Mouse (Mus musculus): ENCODE data around the gene Zfp2.

- TF ChIP-seq CTCF (conservative IDR thresholded peaks at IDR 0.05 in 1 of 2, IDR thresholded peaks at IDR 0.05 in 1 of 2; ENCODE audit: low read depth in 2 of 2, low read length in 2 of 2) (peak; percentile 65 to 82), EP300 (IDR thresholded peaks at IDR 0.05; ENCODE audit: low read length) (no peak), POLR2A (IDR thresholded peaks at IDR 0.05; ENCODE audit: low read depth, low read length) (no peak), ETS1 (conservative IDR thresholded peaks at IDR 0.05; ENCODE audit: low read depth, low read length) (no peak), MXI1 (IDR thresholded peaks at IDR 0.05; ENCODE audit: low read depth, low read length) (no peak), ZNF384 (IDR thresholded peaks at IDR 0.05; ENCODE audit: low read depth, low read length) (no peak), CHD2 (IDR thresholded peaks at IDR 0.05; ENCODE audit: low read length) (no peak), TCF12 (IDR thresholded peaks at IDR 0.05; ENCODE audit: low read depth, low read length) (no peak), UBTF (IDR thresholded peaks at IDR 0.05; ENCODE audit: low read depth, low read length) (no peak), E2F4 (IDR thresholded peaks at IDR 0.05; ENCODE audit: insufficient replicate concordance, low read depth, low read length) (no peak)
Observed at GRCm38 (mm10) chr11:50883756-50884155, 32.2 kb downstream of the Zfp2 start.
